Mouse (Mus musculus) MEL (cell line): Measurements from ENCODE around the gene Slc35e3.

Experiments used
- CTCF ChIP-seq, 3 experiments: IDR thresholded peaks in 2 of 3; conservative IDR thresholded peaks in 1 of 3; 2 replicates each; pipeline ENCODE4 v1.5.1; 2011 to 2012; ENCODE audit warnings: low read length in 3 of 3, low read depth in 2 of 3, mild to moderate bottlenecking in 2 of 3, improper control_type of control experiment in 1 of 3, inconsistent platforms in 1 of 3, mixed read lengths in 1 of 3, moderate library complexity in 1 of 3; ENCODE audit not compliant: control insufficient read depth in 1 of 3, insufficient read depth in 1 of 3, poor library complexity in 1 of 3, severe bottlenecking in 1 of 3
- E2F4 ChIP-seq: IDR thresholded peaks from 2 replicates; pipeline ENCODE4 v1.6.1; 2011; ENCODE audit warnings: low read depth, low read length, improper control_type of control experiment, borderline replicate concordance
- EP300 ChIP-seq, 2 experiments: IDR thresholded peaks; 2 replicates each; pipeline ENCODE4 v1.6.1; 2011; ENCODE audit warnings: improper control_type of control experiment in 2 of 2, low read length in 2 of 2, low read depth in 1 of 2, mild to moderate bottlenecking in 1 of 2
- MEF2A ChIP-seq: IDR thresholded peaks from 2 replicates; pipeline ENCODE4 v1.6.1; 2014; ENCODE audit warnings: low read depth, mild to moderate bottlenecking, inconsistent platforms, low read length, improper control_type of control experiment; ENCODE audit not compliant: poor library complexity, insufficient replicate concordance, severe bottlenecking; ENCODE audit errors: extremely low read depth
- MYC ChIP-seq: IDR thresholded peaks from 2 replicates; pipeline ENCODE4 v1.6.1; 2011; ENCODE audit warnings: low read depth, mild to moderate bottlenecking, low read length, improper control_type of control experiment, moderate library complexity
- POLR2A ChIP-seq, 2 experiments: IDR thresholded peaks; 2 replicates each; pipeline ENCODE4 v1.6.1; 2011 to 2012; ENCODE audit warnings: low read length in 2 of 2, mild to moderate bottlenecking in 2 of 2, control low read depth in 1 of 2, improper control_type of control experiment in 1 of 2, low read depth in 1 of 2, moderate library complexity in 1 of 2; ENCODE audit not compliant: control insufficient read depth in 1 of 2, insufficient read depth in 1 of 2, poor library complexity in 1 of 2
- POLR2AphosphoS2 ChIP-seq: IDR thresholded peaks from 2 replicates; pipeline ENCODE4 v1.6.1; 2011; ENCODE audit warnings: low read length, improper control_type of control experiment
- TCF12 ChIP-seq: IDR thresholded peaks from 2 replicates; pipeline ENCODE4 v1.6.1; 2014; ENCODE audit warnings: low read depth, mild to moderate bottlenecking, inconsistent platforms, low read length, improper control_type of control experiment, moderate library complexity
- USF1 ChIP-seq: IDR thresholded peaks from 2 replicates; pipeline ENCODE4 v1.6.1; 2014; ENCODE audit warnings: low read depth, mild to moderate bottlenecking, inconsistent platforms, low read length, improper control_type of control experiment, moderate library complexity
- ZC3H11A ChIP-seq: IDR thresholded peaks from 2 replicates; pipeline ENCODE4 v1.6.1; 2012; ENCODE audit warnings: low read depth, mild to moderate bottlenecking, inconsistent platforms, low read length, improper control_type of control experiment
- ZKSCAN1 ChIP-seq: IDR thresholded peaks from 2 replicates; pipeline ENCODE4 v1.6.1; 2012; ENCODE audit warnings: low read depth, mild to moderate bottlenecking, inconsistent platforms, low read length, improper control_type of control experiment, moderate library complexity

DNA sequence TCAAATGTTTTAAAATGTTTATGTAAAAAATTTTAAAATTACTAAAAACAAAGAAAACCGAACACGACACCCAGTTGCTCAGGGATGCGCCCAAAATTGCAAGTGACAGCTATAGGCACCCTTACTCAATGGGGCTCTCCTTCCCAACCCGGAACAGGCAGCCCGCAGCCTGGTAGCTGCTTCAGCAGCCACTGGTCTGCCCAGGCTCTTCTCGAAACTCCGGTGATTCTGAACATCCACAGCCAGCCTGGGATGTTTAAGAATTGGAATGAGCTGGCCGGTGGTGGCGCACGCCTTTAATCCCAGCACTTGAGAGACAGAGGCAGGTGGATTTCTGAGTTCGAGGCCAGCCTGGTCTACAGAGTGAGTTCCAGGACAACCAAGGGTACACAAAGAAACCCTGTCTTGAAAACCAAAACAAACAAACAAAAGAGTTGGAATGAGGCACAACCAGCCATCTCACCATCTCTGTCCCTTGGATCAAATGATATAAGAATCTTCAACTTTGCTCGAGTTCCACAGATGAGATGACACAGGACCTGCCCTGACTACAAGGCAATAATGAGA lies 15.4 kb downstream of the Slc35e3 start:
- TF ChIP-seq POLR2AphosphoS2 (no peak), CTCF (IDR thresholded peaks at IDR 0.05 in 2 of 3, conservative IDR thresholded peaks at IDR 0.05 in 1 of 3; ENCODE audit: control insufficient read depth in 1 of 3, insufficient read depth in 1 of 3, low read depth in 2 of 3, low read length in 3 of 3, poor library complexity in 1 of 3, severe bottlenecking in 1 of 3) (no peak), EP300 (IDR thresholded peaks at IDR 0.05; ENCODE audit: low read depth in 1 of 2, low read length in 2 of 2) (no peak), MYC (no peak), POLR2A (IDR thresholded peaks at IDR 0.05; ENCODE audit: control insufficient read depth in 1 of 2, insufficient read depth in 1 of 2, low read depth in 1 of 2, low read length in 2 of 2, poor library complexity in 1 of 2) (no peak), E2F4 (no peak), USF1 (no peak), TCF12 (no peak), ZC3H11A (no peak), ZKSCAN1 (no peak), MEF2A (no peak)
